Mouse (Mus musculus): Measurements from ENCODE around the gene Ribc2. TPM values are rescaled to one million over a fixed set of nuclear protein-coding genes. Genes with fewer than 3 reads are reported as not detected.

Gene Ribc2
- polyA plus RNA-seq, 1 experiment from 2014 or later = not detected

DNA sequence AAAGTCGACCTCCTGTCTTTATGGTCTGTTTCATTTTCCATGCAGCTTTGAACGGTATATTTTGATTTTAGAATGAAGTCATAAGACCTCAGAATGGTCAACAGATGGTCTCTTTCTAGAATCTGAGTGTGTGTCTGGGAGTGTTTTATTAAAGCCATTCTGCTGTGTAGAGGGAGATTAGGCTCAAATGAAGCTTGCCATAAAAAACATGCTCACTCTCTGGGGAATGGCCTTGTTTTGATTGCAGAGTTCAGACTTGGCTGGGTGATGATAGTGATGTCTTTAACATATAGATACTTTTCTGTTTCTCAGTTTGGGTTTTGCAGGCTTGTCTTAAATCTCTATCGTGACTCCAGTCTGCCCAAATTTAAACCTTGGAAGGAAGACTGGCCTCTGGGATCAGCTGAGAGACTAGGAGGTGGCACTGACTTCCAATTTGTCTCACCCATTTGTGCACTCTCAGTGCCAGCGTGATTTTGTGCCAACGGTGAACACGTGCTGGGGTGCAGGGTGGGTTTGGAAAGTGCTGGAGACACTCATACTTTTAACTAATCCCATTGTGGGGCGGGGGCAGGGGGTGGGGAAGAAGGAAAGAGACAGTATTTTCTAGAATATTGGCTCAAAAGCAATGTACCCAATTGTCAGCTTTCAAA, 47.8 kb downstream of the Ribc2 start:
- ChIA-PET CTCF (interaction anchor here (1.2 to 1.5 kb wide), 2 partner anchors 25 to 52 kb away, joined by 3 read pairs; no protein-coding TSS in a partner anchor), POLR2A (no interaction called here)
- in situ Hi-C loops (cut with MboI; ENCODE audit: low pct_unique_long_range_greater_than_20kb) = no loop called here
- TF ChIP-seq CTCF (IDR thresholded peaks at IDR 0.05) = no peak
- DNase-seq (ENCODE audit: low read depth, low spot score) = no peak
- no peak for ATAC-seq
- peaks cover 9% of the 10 kb centered on the region for H3K27me3 ChIP-seq

DNA sequence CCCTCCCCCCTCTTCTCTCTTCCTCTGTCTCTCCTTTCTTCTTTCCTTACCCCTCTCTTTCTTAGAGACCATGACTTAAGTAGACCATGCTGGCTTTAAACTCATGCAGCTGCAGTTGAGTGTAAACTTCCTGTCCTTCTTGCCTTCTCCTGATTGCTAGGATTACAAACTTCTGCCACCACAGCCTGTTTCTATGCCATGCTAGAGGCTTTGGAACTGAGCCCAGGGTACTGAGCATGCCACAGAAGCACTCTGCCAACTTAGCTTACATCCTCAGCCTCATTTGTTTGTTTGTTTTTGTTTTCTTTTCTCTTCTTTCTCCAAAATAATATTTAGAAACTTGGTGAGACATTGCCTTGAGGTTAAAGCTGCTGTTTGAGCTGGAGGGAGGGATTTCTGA, 48.5 kb downstream of the Ribc2 start:
- TF ChIP-seq CTCF (IDR thresholded peaks at IDR 0.05) = no peak
- in situ Hi-C loops (cut with MboI; ENCODE audit: low pct_unique_long_range_greater_than_20kb) = no loop called here
- ChIA-PET CTCF (interaction anchor here (1.5 kb wide), 1 partner anchor 51 kb away, joined by 3 read pairs; no protein-coding TSS in a partner anchor), POLR2A (no interaction called here)
- peaks cover 9% of the 10 kb centered on the region for H3K27me3 ChIP-seq
- ATAC-seq (no peak), DNase-seq (ENCODE audit: low read depth, low spot score) (no peak)

DNA sequence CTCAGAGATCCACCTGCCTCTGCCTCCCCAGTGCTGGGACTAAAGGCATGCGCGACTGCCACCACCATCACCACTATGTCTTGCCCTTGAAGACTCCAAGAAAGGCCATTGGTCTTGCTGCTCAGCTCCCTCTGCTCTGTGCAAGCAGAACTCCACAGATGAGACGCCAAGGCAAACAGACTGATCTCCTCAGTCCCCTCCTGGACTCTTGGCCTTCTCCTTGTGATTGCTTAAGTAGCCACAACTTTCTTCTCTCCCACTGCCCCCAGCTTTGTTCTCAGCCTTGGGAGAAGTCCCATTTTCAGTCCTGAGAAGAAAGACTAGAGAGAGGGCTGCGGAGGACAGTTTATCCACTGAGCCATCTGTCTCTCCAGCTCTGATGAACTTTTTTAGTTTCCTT, 50.2 kb downstream of the Ribc2 start:
- POLR2A ChIA-PET = no interaction called here
- TF ChIP-seq CTCF (IDR thresholded peaks at IDR 0.05) = no peak
- DNase-seq (ENCODE audit: low read depth, low spot score) (no peak), ATAC-seq (no peak)
- H3K27me3 ChIP-seq = peaks cover 6% of the 10 kb centered on the region
- in situ Hi-C loops (cut with MboI; ENCODE audit: low pct_unique_long_range_greater_than_20kb) = no loop called here
- CTCF ChIA-PET = interaction anchor here (0.8 to 1.4 kb wide), 3 partner anchors 30 to 67 kb away, joined by 3 to 4 read pairs (median 3); no protein-coding TSS in a partner anchor

DNA sequence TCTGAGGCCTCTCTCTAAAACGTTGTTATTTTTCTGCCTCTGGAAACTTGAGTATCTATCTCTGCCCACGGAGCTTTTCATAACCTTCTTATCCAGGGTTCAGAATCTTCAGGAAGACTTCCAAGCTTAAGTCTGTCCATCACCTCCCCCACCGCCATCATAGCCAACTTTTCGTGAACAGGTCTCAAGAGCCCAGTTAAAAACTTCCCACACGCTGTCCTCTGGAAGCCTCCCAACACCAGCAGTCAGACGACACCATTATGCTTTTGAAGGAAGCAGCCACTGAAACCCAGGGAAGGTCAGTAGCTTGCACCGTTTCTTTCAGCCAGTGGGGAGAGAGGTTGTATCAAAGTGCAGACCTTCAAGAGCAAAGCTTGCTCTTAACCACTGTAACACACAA, 55.0 kb downstream of the Ribc2 start:
- ChIA-PET POLR2A (interaction anchor here (0.9 kb wide), 1 partner anchor 14 kb away, joined by 3 read pairs; no protein-coding TSS in a partner anchor), CTCF (no interaction called here)
- DNase-seq (ENCODE audit: low read depth, low spot score) (no peak), ATAC-seq (no peak)
- peaks cover 6% of the 10 kb centered on the region for H3K27me3 ChIP-seq
- in situ Hi-C loops (cut with MboI; ENCODE audit: low pct_unique_long_range_greater_than_20kb) = no loop called here
- TF ChIP-seq CTCF (IDR thresholded peaks at IDR 0.05) = no peak

DNA sequence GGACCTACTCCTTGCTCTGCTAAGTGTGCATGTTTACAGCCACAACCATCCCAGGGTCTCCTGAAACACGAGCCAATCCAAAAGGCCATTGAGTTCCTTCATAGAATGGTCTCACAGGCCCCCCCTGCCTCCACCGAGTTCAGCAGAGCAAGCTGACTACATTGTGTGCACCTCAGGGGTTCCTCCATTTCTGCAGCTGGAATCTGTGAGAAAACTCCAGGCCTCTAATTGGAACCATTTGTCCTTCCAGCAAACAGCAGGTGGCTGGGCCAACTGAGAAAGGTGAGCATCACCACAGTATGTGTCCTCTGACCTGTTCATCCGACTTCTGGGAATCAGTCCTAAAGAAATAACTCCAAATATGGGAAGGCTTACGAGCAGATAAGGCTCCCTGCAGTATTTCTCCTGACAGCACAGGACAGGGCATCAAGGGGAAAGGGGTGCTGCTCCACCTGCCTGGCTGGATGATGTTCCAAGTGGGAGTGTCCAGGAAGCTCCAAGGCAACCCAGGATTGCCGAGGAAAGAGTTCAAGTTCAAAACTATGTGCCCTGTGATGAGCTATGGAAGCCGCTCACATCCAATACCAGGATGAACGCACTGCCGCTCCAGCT, 56.4 kb downstream of the Ribc2 start:
- no peak for DNase-seq (ENCODE audit: low read depth, low spot score)

More for the DNA sequence above, 56.4 kb downstream of the Ribc2 start:
- no peak for TF ChIP-seq CTCF (IDR thresholded peaks at IDR 0.05)
- ChIA-PET CTCF (interaction anchor here (1.1 kb wide), 1 partner anchor 9 kb away, joined by 5 read pairs; no protein-coding TSS in a partner anchor), POLR2A (interaction anchor here (0.6 to 0.8 kb wide), 3 partner anchors 41 to 218 kb away, joined by 3 read pairs; no protein-coding TSS in a partner anchor)
- in situ Hi-C loops (cut with MboI; ENCODE audit: low pct_unique_long_range_greater_than_20kb) = no loop called here
- ATAC-seq = no peak
- peaks cover 6% of the 10 kb centered on the region for H3K27me3 ChIP-seq

Other genes starting within 250 kb of the Ribc2 start
- 0.18 TPM for gene Gm29666, start 212.0 kb upstream of the Ribc2 start, polyA plus RNA-seq (2021)
- 41.5 TPM for gene Nup50, start 208.7 kb upstream of the Ribc2 start, polyA plus RNA-seq (2021)
- 85.7 TPM for gene 5031439G07Rik, start 143.5 kb upstream of the Ribc2 start, polyA plus RNA-seq (2021)
- not detected for gene Upk3a, start 114.9 kb upstream of the Ribc2 start, polyA plus RNA-seq (2021)
- 51.2 TPM for gene Fam118a, start 103.1 kb upstream of the Ribc2 start, polyA plus RNA-seq (2021)
- 0.01 TPM for gene Smc1b, start 114 bp upstream of the Ribc2 start, polyA plus RNA-seq (2021)
- 11.6 TPM for gene Fbln1, start 73.9 kb downstream of the Ribc2 start, polyA plus RNA-seq (2021)
- gene Atxn10, start 204.2 kb downstream of the Ribc2 start, polyA plus RNA-seq (2021) = 224 TPM